In genomic region chr5:102749020-102749419, GRCm38 (mm10) we compare ENCODE assay signal across 10 mouse cellular contexts.
DNase-seq lines count a peak whose midpoint lies in the region; ATAC-seq lines count a peak whose summit lies in the region.
"Had no signal": no experiment of that assay in that cellular context is flagged by ENCODE, and none has a peak within 500 bp of the region (broad histone marks: within the 10 kb centered on the region; RNA-seq: fewer than 3 reads in every experiment).

No protein-coding gene starts in this region.

- peak; percentile 64 for DNase-seq in embryonic facial prominence, embryonic 14.5 days (ENCODE audit: low spot score)
- no peak for DNase-seq in embryonic facial prominence, embryonic 10.5 days (ENCODE audit: low spot score)
- peak; percentile 81 for DNase-seq in kidney, postnatal 10 days
- peak; percentile 20 for DNase-seq in gastrocnemius, adult 18-20 months (ENCODE audit: low spot score)
- DNase-seq in hindbrain, embryonic 10.5 days (ENCODE audit: low spot score) = no peak
- no peak for DNase-seq in thymus, postnatal 10 days (ENCODE audit: low spot score in 2 of 2)

- 42% methylated on average over 8 of the region's 8 CpGs for WGBS in embryonic facial prominence, embryonic 14.5 days
- WGBS in embryonic facial prominence, embryonic 10.5 days = 71% methylated on average over 8 of the region's 8 CpGs
- WGBS in kidney, embryonic 15.5 days = 66% methylated on average over 8 of the region's 8 CpGs
- 39% methylated on average over 8 of the region's 8 CpGs for WGBS in lung, embryonic 15.5 days
- 65% methylated on average over 8 of the region's 8 CpGs for WGBS in hindbrain, embryonic 10.5 days

- no peak overlapping the region for H3K4me2 ChIP-seq in embryonic facial prominence, embryonic 14.5 days (ENCODE audit: low read depth, low read length)
- H3K4me2 ChIP-seq in kidney, embryonic 15.5 days = no peak overlapping the region
- no peak overlapping the region for H3K4me2 ChIP-seq in lung, embryonic 15.5 days
- H3K4me2 ChIP-seq: neural tube, embryonic 12.5 days had no signal

- peak; percentile 12; the same call in 1 of the 2 replicates for ATAC-seq in embryonic facial prominence, embryonic 14.5 days (ENCODE audit: low read depth)
- no peak for ATAC-seq in kidney, embryonic 15.5 days (replicated peaks; ENCODE audit: low FRiP score)
- ATAC-seq in lung, embryonic 15.5 days (ENCODE audit: borderline replicate concordance, extremely low read depth, low FRiP score, low TSS enrichment) = no peak

- no peaks in the 10 kb centered on the region for H3K9me3 ChIP-seq in embryonic facial prominence, embryonic 14.5 days (ENCODE audit: control insufficient read depth, low read length)
- H3K9me3 ChIP-seq in embryonic facial prominence, embryonic 10.5 days = no peaks in the 10 kb centered on the region
- H3K9me3 ChIP-seq in kidney, embryonic 15.5 days (replicated peaks) = no peaks in the 10 kb centered on the region
- no peaks in the 10 kb centered on the region for H3K9me3 ChIP-seq in lung, embryonic 15.5 days
- H3K9me3 ChIP-seq in hindbrain, embryonic 10.5 days = no peaks in the 10 kb centered on the region
- H3K9me3 ChIP-seq: neural tube, embryonic 12.5 days had no signal

- no peak overlapping the region for H3K9ac ChIP-seq in embryonic facial prominence, embryonic 14.5 days (ENCODE audit: low read depth, low read length)
- no peak overlapping the region for H3K9ac ChIP-seq in kidney, embryonic 15.5 days
- no peak overlapping the region for H3K9ac ChIP-seq in lung, embryonic 15.5 days
- H3K9ac ChIP-seq: liver, embryonic 14.5 days; neural tube, embryonic 12.5 days had no signal

- no peak overlapping the region for H3K27ac ChIP-seq in embryonic facial prominence, embryonic 14.5 days (replicated peaks; ENCODE audit: low read depth, low read length)
- H3K27ac ChIP-seq in embryonic facial prominence, embryonic 10.5 days (replicated peaks) = no peak overlapping the region
- H3K27ac ChIP-seq in kidney, embryonic 15.5 days = no peak overlapping the region
- H3K27ac ChIP-seq in lung, embryonic 15.5 days = 0 out of 2 replicates have a peak overlapping the region, but pooled peaks have one; percentile 0
- no peak overlapping the region for H3K27ac ChIP-seq in hindbrain, embryonic 10.5 days
- H3K27ac ChIP-seq: liver, embryonic 14.5 days; neural tube, embryonic 12.5 days had no signal

- no peak overlapping the region for H3K4me3 ChIP-seq in embryonic facial prominence, embryonic 14.5 days (ENCODE audit: low read depth, low read length)
- no peak overlapping the region for H3K4me3 ChIP-seq in embryonic facial prominence, embryonic 10.5 days
- H3K4me3 ChIP-seq in kidney, embryonic 15.5 days (replicated peaks) = no peak overlapping the region
- no peak overlapping the region for H3K4me3 ChIP-seq in lung, embryonic 15.5 days
- H3K4me3 ChIP-seq in hindbrain, embryonic 10.5 days = no peak overlapping the region
- H3K4me3 ChIP-seq: neural tube, embryonic 12.5 days had no signal

- no peaks in the 10 kb centered on the region for H3K27me3 ChIP-seq in embryonic facial prominence, embryonic 14.5 days (replicated peaks; ENCODE audit: control insufficient read depth, insufficient read depth, low read length)
- H3K27me3 ChIP-seq in embryonic facial prominence, embryonic 10.5 days (replicated peaks; ENCODE audit: low read depth, poor library complexity, severe bottlenecking) = no peaks in the 10 kb centered on the region
- H3K27me3 ChIP-seq in kidney, embryonic 15.5 days = no peaks in the 10 kb centered on the region
- no peaks in the 10 kb centered on the region for H3K27me3 ChIP-seq in lung, embryonic 15.5 days
- H3K27me3 ChIP-seq in hindbrain, embryonic 10.5 days (ENCODE audit: insufficient read depth, poor library complexity, severe bottlenecking) = no peaks in the 10 kb centered on the region
- H3K27me3 ChIP-seq: neural tube, embryonic 12.5 days had no signal

- peaks cover 11% of the 10 kb centered on the region for H3K4me1 ChIP-seq in embryonic facial prominence, embryonic 14.5 days (ENCODE audit: control insufficient read depth, insufficient read depth, low read length)
- peaks cover 21% of the 10 kb centered on the region for H3K4me1 ChIP-seq in embryonic facial prominence, embryonic 10.5 days
- peaks cover 26% of the 10 kb centered on the region for H3K4me1 ChIP-seq in kidney, embryonic 15.5 days
- peaks cover 21% of the 10 kb centered on the region for H3K4me1 ChIP-seq in lung, embryonic 15.5 days
- no peaks in the 10 kb centered on the region for H3K4me1 ChIP-seq in hindbrain, embryonic 10.5 days (replicated peaks)
- H3K4me1 ChIP-seq: neural tube, embryonic 12.5 days had no signal

- no peaks in the 10 kb centered on the region for H3K36me3 ChIP-seq in embryonic facial prominence, embryonic 14.5 days (ENCODE audit: control insufficient read depth, insufficient read depth, low read length)
- no peaks in the 10 kb centered on the region for H3K36me3 ChIP-seq in embryonic facial prominence, embryonic 10.5 days (replicated peaks)
- H3K36me3 ChIP-seq in kidney, embryonic 15.5 days = no peaks in the 10 kb centered on the region
- no peaks in the 10 kb centered on the region for H3K36me3 ChIP-seq in lung, embryonic 15.5 days
- no peaks in the 10 kb centered on the region for H3K36me3 ChIP-seq in hindbrain, embryonic 10.5 days
- H3K36me3 ChIP-seq: neural tube, embryonic 12.5 days had no signal

Comparison
In these comparisons a context has a peak if more than half of its experiments do, and no peak if none do; other contexts are left out.
1. DNase-seq: peak in embryonic facial prominence, embryonic 14.5 days (single experiment), kidney, postnatal 10 days (single experiment) and gastrocnemius, adult 18-20 months (single experiment); none in embryonic facial prominence, embryonic 10.5 days (single experiment), hindbrain, embryonic 10.5 days (single experiment) and thymus, postnatal 10 days (0 of 2).